Mouse (Mus musculus) ES-E14 (cell line): Measurements from ENCODE around the gene Mmachc.

ENCODE experiments used
- CHD2 ChIP-seq: IDR thresholded peaks from 2 replicates; pipeline ENCODE4 v1.6.1; 2014; ENCODE audit warnings: mild to moderate bottlenecking, low read depth, low read length, inconsistent platforms
- HCFC1 ChIP-seq: IDR thresholded peaks from 2 replicates; pipeline ENCODE4 v1.6.1; 2012; ENCODE audit warnings: low read length, inconsistent platforms, borderline replicate concordance; ENCODE audit not compliant: insufficient read depth
- MAFK ChIP-seq: IDR thresholded peaks from 2 replicates; pipeline ENCODE4 v1.6.1; 2014; ENCODE audit warnings: mild to moderate bottlenecking, low read depth, low read length, inconsistent platforms; ENCODE audit not compliant: insufficient read depth

- TF ChIP-seq CHD2, result no peak
- no peak for TF ChIP-seq MAFK
- TF ChIP-seq HCFC1, result no peak
Measured at GRCm38 (mm10) chr4:116734996-116735395, 26.8 kb upstream of the Mmachc start.
